Mouse (Mus musculus) activated CD4-positive, CD25-positive, alpha-beta regulatory T cell, adult 4 months (primary cell): Measurements from ENCODE around the gene Lmo2. TPM values are rescaled to one million over a fixed set of nuclear protein-coding genes. Genes with fewer than 3 reads are reported as not detected.

Source experiments
- ATAC-seq: one replicate; pipeline ENCODE4 v1.8.0; 2017
- polyA plus RNA-seq, 2 experiments: library from polyadenylated mRNA; unstranded; fragments of 100-300 nt; shearing (Covaris generic); gene quantifications; one replicate each; pipeline ENCODE4 v1.2.1; 2017

The Lmo2 gene
- polyA plus RNA-seq, 2 experiments from 2014 or later: 0.21 to 1.6 TPM

DNA sequence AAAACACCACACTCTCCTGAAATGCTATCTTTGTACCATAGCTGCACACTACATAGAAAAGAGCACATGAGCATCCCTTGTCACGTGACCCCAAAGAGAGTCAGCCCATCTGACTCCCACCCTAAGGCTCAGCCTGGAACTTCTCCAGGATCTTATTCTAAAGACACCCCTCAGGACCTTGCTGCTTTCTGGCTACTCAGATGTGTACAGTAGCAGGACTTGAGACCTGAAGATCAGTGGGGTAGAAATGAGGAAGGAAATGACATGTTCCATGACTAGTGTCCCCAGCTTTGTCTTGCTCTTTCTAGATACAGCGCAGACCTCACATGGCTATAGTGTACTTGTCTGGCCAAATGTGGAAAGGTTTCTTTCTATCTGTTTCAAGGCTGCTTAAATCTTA, 12.9 kb upstream of the Lmo2 start:
- ATAC-seq: no peak

DNA sequence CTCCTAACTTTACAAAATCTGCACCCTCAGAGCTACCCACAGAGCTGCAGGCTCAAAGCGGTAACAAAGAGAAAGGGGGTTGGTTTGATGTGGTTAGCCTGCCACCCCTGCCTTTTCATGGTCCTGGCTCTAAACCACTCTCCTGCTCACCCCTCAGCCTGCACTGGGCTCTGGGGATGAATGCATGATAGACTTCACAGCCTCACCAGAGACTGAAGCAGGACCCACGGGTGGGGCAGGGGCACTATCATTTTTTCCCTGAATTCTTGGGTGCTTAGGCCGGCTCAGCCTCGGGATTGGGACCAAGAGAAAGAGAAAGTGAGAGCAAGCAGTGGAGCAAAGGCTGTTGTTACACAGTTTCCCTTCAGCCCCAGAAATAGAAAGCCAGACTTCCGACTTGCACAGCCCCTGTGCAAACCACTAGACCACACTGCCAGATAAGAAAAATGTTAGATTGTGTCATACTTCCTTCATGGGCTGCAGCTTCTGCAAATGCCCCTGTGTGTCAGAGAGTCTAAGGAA, 12.2 kb upstream of the Lmo2 start:
- peak; percentile 49 for ATAC-seq

DNA sequence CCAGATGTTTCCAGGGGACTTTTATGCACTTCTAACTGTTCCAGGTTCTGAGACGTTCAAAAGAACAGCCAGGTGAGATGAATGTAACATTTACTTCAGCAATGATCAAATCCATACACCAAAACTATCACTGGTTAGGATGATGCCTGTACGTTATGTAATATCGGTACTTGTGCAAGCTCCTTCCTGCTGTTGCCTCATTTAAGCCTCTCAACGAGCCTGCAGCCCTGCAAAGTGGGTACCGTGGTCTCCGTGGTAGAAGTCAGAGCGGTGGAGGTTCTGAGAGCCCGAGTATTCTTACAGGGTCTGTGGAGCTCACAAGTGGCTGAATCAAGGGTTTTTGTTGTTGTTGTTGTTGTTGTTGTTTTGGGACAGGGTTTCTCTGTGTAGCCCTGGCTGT, 10.9 kb upstream of the Lmo2 start:
- no peak for ATAC-seq

DNA sequence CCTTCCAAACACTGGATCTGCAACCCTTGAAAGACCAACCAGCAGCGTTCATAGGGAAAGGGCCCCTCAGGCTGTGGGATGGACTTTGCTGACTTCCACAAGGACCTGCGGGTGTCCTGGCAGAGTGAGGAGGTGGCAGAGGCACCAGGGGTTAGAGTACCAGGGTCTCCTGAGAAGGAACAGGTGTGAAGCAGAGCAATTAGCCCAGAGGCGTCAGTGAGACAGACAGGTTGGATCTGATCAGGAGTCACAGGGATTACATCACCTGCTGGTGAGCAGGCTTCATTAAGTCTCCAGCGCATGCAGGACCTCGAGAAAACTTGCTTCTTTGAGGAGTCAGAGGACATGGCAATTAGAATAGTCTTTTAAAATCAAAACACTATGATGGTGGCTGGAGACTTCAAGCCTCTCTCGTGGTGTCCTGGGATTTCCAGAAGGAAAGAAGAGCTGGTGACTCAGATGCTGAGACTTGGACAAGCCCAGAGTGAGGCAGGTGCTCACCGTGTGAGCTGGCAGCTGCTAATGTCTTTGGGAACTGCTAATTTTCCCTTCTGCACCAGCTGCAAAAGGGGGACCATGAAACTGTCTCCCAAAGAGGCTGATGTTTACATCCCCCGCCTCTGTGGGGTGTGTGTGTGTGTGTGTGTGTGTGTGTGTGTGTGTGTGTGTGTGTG, 9.7 kb upstream of the Lmo2 start:
- ATAC-seq: no peak

DNA sequence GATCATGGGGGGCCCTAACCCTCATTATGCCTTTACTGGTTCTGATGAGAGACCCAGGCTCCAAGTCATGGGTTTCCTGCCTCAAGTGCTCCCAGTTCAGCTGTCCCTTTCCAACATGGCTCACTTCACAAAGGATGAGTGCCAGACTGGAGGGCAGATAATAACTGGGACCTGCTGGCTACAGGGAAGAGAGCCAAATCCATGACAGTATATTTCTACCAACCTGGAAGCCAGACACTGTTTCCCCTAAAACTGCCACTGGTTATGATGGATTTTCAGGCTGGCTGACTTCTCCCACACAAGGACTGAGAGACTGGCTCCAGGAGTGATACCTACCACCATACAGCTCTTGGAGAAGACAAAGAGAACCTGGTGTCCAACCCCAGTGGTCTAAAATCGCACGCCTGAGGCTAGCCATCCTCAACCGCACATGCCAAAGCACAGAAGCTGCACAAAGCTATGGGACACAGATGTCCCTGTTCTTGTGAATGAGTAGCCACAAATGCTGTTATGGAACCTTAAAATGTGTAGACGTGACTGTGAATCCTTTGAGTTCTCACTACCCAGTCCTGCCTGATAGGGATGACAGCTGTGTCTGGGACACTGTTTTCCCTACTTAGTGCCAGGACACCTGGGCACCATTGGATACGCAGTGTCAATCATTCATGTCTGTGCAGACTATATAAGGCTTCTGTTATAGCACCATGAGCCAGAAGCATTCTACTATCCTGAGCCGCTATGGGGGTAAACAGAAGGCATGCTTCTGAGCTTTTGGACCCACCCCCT, 4.5 kb upstream of the Lmo2 start:
- ATAC-seq: no peak

DNA sequence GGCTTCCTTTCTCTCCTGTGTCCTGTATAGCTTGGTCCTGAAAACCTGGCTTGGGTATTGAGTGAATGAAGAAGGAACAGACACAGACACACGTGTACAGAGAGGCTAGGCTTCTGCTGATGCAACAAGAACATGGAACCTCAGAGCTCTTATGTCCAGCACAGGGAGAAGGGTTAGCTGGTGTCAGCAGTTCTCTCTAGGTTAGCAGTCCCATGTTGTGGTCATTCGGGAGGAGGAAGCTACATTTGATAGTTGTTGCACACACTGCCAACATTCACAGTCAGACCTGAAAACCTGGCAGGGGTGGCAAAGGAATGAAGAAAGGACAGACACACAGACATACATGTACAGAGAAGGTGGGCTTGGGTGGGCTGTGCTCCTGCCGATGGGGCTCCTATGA, 2.1 kb upstream of the Lmo2 start:
- ATAC-seq: no peak

DNA sequence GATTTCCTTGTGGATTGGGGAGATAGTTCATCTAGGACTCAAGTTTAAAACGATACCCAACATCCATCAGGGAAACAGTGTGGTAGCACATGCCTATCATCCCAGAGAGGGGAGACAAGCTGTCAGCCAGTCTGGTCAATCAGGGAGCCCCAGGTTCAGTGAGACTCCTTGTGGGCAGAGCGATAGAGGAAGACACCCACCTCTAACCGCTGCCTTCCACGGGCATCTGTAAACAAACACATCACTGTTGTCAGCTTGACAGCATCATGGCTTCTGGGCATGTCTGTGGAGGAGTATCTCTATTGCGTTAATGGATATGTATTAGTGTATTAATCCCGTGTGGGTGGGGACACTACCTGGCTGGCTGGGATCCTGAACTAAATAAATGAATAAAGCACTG, 919 bp upstream of the Lmo2 start:
- ATAC-seq: no peak

DNA sequence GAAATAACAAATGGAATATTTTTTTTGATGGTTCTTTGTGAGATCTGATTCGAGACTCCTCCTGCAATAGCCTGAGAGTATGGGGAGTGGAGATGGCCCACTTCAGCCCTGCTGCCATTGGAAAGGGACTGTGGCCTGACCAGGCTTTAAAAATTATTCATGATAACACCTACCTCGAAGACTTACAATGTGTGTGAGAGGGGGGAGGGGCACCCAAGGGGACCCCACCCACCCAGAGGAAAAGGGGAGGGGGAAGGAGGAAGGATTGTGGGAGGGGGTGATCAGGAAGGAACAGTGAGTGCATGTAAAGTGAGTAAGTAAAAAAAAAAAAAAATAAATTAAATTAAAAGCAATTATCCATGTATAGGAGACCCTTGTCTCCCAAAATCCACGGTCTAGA, 848 bp downstream of the Lmo2 start:
- ATAC-seq: no peak

DNA sequence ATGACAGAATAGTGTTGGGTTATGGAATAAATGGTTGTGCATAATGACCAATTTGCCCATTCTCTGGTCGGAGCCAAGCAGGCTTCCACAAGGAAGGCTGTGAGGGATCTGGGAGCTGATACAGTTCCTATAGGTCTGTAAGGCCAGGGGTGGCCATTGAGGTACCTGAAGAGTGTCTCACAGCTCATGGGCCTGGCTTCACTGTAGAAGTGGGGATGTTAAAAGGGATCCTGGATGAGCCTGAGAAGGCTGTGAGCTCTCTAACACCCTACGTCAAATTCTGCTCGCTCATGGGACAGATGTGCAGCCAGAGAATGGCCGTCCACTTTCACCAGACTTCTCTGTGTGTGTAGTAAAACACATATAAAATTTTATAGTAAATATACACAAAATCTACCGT, 1.3 kb downstream of the Lmo2 start:
- no peak for ATAC-seq

DNA sequence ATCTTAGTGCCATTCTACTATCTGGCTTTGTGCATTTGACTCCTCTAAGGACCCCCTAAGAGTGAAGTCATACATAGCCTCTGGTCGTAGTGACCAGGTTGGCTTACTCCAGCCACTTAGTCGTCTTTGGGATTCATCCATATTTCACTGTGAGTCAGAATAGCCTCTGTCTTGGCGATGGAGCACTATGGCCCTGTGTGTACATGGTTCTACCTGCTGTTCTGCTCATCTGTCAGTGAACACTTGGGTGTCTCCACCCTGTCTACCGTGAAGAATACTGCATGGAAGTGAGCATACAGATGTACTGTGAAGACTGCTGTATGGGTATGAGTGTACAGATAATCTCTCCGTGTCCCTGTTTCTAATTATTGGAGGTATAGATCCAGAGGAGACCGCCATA, 1.8 kb downstream of the Lmo2 start:
- ATAC-seq: no peak

DNA sequence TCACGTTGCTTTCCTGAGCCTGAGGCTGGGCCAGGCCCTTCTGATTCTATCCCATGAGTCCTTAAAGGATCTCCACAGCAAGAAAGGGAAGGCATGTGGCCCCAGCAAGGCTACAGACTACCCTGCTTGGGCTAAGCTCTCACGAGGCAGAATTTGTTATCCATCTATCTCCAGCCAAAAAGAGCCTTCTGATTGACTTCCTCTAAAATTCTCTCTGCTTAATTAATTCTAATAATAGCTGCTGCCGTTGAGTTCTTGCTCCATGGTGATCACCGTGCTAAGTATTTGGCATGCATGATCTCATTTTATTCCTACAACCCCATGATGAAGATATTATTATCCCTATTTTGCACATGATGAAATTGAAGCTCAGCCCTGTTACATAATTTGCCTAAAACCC, 4.6 kb downstream of the Lmo2 start:
- no peak for ATAC-seq

DNA sequence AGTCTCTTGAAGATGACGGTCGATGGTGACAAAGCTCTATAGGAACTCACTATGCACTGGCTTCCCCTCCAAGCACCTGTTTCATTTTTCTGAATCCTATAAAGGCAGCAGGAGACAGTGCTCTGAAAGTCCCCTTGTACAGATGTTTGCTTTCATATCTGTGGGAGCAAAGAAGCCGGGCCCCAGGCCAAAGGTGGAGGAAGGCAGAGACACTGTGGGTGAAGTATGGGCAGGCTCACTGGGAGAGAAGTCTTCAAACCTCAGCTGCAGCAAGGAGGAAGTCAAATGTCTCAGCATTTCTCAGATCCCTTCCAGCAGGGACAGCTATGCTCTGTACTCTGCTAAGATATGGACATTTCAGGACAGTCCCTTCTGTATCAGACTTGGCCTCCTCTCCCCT, 7.6 kb downstream of the Lmo2 start:
- no peak for ATAC-seq

DNA sequence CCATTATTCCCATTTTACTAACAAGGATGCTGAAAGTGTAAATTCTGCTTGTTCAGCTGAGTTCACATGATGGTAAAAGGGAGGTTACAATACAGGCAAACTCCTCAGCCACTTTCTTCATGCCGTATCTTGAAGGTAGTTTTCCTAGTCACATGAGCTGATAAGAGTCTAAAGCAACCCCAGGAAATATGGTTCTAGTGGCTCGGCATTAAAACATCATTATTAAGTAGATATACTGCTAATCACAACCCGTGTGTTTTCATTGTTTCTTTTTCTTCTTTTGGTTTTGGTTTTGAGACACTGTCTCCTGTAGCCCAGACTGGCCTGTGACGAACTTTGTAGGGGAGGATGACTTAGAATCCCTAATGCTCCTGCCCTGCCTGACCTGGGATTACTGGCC, 10.4 kb downstream of the Lmo2 start:
- no peak for ATAC-seq

DNA sequence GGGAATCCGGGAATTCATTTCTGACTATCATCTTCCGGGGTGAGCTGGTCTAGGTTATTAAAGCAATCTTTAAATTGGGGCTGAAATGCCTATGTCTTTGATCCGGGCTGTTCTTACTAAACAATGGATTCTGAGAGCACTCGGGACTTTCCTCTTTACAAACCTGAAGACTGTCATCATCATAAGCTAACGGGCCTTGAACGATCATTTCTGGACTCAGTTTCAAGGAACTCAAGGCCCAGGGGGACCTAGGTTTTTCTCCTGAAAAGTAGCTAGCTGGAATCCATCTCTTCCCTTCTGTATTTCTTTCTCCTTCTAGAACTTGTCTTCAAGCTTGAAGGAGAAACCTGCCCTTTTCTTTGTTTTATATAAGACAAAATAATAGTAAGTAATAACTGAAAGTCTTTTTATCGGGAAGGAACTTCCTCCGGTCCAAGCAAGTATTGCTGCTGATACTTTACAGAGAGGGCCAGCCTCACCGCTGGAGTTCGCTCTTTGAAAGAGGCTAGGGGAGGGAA, 11.2 kb downstream of the Lmo2 start:
- no peak for ATAC-seq

DNA sequence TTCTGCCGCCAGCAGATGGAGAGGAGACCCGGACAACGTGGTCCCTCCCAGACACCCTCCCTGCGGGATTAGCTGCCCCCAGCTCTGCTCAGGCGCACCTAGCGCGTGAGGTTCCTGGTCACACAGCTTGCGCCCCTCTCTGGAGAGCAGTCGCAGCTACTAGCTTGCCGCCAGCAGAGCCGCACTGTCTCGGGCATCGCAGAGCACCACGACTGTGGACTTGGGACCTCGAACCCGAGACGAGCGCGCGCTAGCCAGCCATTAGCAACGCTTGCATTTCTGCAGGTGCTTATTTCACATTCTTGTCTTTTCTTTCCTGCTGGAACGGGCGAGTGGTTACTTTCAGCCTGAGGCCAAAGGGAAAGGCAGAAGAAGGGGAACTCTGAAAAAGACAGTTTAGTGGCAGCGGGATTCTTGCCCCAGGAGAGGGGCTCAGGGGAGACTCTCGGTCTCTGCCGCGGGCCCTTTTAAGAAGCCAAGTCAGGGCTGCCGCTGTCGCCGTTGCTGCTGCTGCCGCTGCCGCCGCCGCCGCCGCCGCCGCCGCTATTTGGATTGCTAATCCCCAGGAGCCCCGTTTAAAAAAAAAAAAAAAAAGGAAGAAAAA, 11.8 kb downstream of the Lmo2 start:
- peak; percentile 40 for ATAC-seq

DNA sequence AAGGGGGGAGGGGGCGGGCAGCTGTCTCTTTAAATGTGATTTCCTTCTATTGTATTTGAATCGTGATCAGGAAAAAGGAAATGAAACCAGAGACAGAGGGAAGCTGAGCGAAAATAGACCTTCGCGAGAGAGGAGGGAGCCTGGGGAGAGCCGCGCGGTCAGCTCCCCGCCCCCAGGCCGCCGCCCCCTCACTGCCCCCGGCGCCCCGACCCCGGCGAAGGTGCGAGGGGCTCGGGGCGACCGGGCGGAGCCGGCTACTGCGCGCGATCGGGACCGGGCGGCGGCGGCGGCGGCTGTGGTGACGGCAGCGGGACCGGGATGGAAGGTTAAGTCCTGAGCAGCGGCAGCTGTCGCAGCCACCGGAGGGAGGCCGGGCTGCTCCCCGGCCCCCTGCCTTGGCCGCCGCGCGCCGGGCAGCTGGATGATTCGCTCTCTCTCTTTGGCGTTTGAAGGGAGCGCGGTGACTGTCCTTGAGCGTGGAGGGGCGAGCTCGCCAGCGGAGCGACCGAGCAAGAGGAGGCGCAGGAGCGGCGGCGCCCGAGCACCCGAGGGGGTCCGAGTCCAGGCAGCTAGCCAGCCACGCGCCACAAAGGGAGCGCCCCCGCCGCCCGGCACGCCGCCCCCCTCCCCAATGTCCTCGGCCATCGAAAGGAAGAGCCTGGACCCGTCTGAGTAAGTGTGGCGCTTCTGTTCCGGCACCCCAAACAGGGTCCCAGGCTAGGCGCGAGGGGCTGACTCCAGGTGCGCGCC, 12.4 kb downstream of the Lmo2 start:
- peak; percentile 36 for ATAC-seq

DNA sequence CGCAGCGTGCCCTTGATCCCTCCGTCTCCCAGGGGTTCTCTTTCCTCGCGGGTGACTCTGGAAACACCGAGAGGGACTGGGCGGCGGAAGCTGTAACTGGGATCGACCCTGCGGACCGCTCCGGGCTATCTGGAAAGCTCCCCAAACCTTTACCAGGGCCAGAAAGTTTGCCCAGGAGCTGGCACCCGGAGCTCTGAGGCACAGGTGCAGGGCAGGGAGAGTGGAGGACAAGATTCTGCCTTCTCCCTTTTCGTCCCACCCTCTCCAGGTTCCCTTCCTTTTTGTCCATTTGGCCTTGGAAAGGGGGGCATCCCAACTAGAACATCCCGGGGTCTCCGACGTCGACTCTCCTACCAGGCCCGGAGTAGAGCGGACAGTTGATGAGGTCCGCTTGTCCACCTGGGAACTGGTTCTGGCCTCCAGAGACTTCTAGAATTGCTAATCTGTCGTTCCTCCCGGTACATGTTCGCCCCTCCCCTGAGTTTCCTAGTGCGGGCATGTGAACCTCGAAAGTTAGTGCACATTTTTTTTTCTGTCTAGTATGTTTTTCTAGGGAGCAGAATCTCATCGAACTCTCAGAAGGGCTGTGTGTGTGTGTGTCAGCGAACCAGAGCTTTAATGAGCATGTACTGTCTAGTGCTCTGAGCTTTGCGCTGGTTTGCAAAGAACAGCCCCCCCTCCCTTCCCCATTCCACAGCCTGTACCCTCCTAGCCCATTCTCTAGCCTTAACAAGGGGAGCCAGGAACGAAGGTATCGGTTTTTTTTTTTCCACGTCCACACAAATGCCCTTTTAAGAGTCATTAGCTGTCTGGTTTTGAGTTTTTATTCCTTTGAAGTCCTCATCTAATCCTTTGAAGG, 13.2 kb downstream of the Lmo2 start:
- ATAC-seq: no peak

DNA sequence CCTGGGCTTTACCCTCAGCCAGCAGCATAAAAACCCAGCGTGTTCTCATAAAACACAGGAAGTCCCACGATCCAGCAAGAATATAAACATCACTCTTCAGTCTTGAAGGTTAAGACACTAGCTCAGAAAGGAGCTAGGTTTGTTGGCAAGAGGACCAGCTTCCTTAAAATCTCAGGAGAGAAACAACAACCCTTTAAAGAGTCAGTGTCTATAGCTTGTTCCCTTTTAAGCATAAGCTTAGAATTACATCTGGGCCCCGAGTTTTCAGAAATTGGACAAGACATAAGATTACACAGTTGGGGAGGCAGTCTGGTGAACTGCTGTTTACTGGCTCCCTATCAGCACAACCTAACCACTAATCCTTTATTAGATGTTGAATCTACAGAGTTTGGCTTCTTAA, 14.1 kb downstream of the Lmo2 start:
- ATAC-seq: no peak

DNA sequence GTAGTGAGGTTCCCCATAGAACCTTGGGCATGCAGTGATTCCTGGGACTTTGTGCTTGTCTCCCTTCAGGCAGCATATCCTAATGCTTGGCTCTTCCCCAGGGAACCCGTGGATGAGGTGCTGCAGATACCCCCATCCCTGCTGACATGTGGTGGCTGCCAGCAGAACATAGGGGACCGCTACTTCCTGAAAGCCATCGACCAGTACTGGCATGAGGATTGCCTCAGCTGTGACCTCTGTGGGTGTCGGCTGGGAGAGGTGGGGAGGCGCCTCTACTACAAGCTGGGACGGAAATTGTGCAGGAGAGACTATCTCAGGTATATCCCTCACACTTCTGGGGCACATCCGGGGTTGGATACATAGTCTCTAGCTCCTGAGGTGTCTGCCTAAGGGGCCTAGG, 18.1 kb downstream of the Lmo2 start:
- ATAC-seq: no peak

DNA sequence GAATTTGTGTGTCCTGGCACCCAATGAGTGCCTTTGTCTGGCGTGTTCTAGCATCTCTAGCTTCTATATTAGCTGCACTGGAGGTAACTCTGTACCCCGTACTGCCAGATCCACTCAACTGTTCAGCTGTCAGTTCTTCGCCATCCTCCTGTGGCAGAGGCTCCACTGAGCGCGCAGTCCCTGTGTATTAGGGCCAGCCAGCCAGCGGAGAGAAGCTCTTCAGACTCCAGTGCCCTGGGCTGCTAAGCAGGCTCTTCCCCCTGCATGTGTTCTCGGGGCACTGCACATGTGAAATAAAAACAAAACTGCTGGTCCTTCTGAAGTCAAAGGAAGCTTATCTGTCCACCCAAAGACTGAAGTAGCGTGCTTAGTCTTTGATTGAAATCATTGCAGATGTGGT, 19.4 kb downstream of the Lmo2 start:
- no peak for ATAC-seq

DNA sequence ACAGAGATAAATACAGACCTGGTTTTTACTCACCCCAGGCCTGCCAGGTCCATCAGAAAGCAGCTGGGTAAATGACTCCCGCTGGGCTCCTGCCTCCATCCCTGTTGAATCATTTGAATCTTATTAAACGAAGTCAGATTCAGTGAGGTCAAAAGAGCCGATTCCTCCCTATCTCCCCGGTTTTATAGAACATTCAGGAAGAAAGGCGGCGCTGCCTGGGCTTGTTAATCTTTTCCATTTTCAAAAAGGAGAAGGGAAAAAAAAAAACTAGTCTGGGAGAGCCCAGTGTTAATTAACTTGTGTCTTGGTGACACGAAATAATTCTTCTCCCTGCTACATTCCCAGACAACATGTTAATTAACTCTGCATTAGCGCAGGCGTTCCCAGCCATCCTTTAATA, 19.9 kb downstream of the Lmo2 start:
- ATAC-seq: no peak

DNA sequence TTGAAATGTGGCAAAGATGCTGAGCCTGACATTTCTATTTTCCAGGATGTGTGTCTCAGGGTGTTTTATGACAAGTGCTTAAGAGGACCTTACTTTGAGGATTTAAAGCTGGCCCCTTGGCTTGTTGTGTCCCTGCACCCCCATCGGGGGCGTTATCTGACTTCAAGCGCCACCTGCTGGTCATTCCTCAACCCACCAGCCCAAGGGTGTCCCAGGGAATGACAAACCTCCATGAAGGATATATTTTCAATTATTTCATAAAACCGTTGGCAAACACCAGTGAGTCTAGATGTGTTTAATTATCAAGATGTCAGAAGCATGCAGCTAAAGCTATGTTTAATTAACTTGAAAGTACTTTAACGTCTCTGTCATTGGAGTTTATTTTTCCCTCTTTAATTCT, 24.5 kb downstream of the Lmo2 start:
- ATAC-seq: peak; percentile 71
